Mouse (Mus musculus): ENCODE results near the gene Pde4d. TPM values are rescaled to one million over a fixed set of nuclear protein-coding genes. Genes with fewer than 3 reads are reported as not detected.

Pde4d gene
- polyA plus RNA-seq, 1 experiment = 34.7 TPM

GRCm38 (mm10) chr13:108647239-108647638 lies 197.5 kb downstream of the Pde4d start:
- Histone ChIP-seq H3K4me1 (ENCODE audit: control insufficient read depth, insufficient read depth, low read length) (no peaks in the 10 kb centered on the region), H3K4me3 (ENCODE audit: insufficient read depth, low read length) (no peak overlapping the region), H3K27ac (ENCODE audit: insufficient read depth, low read length) (no peak overlapping the region)
- no peak for TF ChIP-seq POLR2A (IDR thresholded peaks at IDR 0.05; ENCODE audit: extremely low read depth, insufficient read depth, low read length)
- no peak for TF ChIP-seq CTCF (IDR thresholded peaks at IDR 0.05; ENCODE audit: extremely low read depth, insufficient read depth, low read length)

- Histone ChIP-seq H3K4me1 (ENCODE audit: control insufficient read depth, insufficient read depth, low read length) (no peaks in the 10 kb centered on the region), H3K27ac (ENCODE audit: insufficient read depth, low read length) (no peak overlapping the region), H3K4me3 (ENCODE audit: insufficient read depth, low read length) (no peak overlapping the region)
- TF ChIP-seq CTCF (IDR thresholded peaks at IDR 0.05; ENCODE audit: extremely low read depth, insufficient read depth, low read length) = no peak
- TF ChIP-seq POLR2A (IDR thresholded peaks at IDR 0.05; ENCODE audit: extremely low read depth, insufficient read depth, low read length) = no peak
Measured at GRCm38 (mm10) chr13:108654026-108654723, 204.4 kb downstream of the Pde4d start.

GRCm38 (mm10) chr13:108666579-108666978 lies 216.8 kb downstream of the Pde4d start:
- no peak overlapping the region for H3K27ac ChIP-seq (ENCODE audit: insufficient read depth, low read length)
- no peaks in the 10 kb centered on the region for H3K4me1 ChIP-seq (ENCODE audit: control insufficient read depth, insufficient read depth, low read length)
- no peak overlapping the region for H3K4me3 ChIP-seq (ENCODE audit: insufficient read depth, low read length)
- no peak for TF ChIP-seq CTCF (IDR thresholded peaks at IDR 0.05; ENCODE audit: extremely low read depth, insufficient read depth, low read length)

GRCm38 (mm10) chr13:108667077-108667476 lies 217.3 kb downstream of the Pde4d start:
- no peak overlapping the region for H3K4me3 ChIP-seq (ENCODE audit: insufficient read depth, low read length)
- TF ChIP-seq CTCF (IDR thresholded peaks at IDR 0.05; ENCODE audit: extremely low read depth, insufficient read depth, low read length) (no peak), POLR2A (IDR thresholded peaks at IDR 0.05; ENCODE audit: extremely low read depth, insufficient read depth, low read length) (no peak)
- H3K27ac ChIP-seq (ENCODE audit: insufficient read depth, low read length) = no peak overlapping the region
- no peaks in the 10 kb centered on the region for H3K4me1 ChIP-seq (ENCODE audit: control insufficient read depth, insufficient read depth, low read length)

GRCm38 (mm10) chr13:108677056-108677455 lies 227.3 kb downstream of the Pde4d start:
- TF ChIP-seq POLR2A (IDR thresholded peaks at IDR 0.05; ENCODE audit: extremely low read depth, insufficient read depth, low read length) (no peak), CTCF (IDR thresholded peaks at IDR 0.05; ENCODE audit: extremely low read depth, insufficient read depth, low read length) (no peak)
- no peak overlapping the region for H3K27ac ChIP-seq (ENCODE audit: insufficient read depth, low read length)
- no peak overlapping the region for H3K4me3 ChIP-seq (ENCODE audit: insufficient read depth, low read length)
- no peaks in the 10 kb centered on the region for H3K4me1 ChIP-seq (ENCODE audit: control insufficient read depth, insufficient read depth, low read length)

- no peak overlapping the region for H3K27ac ChIP-seq (ENCODE audit: insufficient read depth, low read length)
- TF ChIP-seq POLR2A (IDR thresholded peaks at IDR 0.05; ENCODE audit: extremely low read depth, insufficient read depth, low read length) = no peak
- TF ChIP-seq CTCF (IDR thresholded peaks at IDR 0.05; ENCODE audit: extremely low read depth, insufficient read depth, low read length) = no peak
- no peaks in the 10 kb centered on the region for H3K4me1 ChIP-seq (ENCODE audit: control insufficient read depth, insufficient read depth, low read length)
- no peak overlapping the region for H3K4me3 ChIP-seq (ENCODE audit: insufficient read depth, low read length)
Measured at GRCm38 (mm10) chr13:108683018-108683417, 233.3 kb downstream of the Pde4d start.

GRCm38 (mm10) chr13:108685817-108686216 lies 236.1 kb downstream of the Pde4d start:
- no peak overlapping the region for H3K4me3 ChIP-seq (ENCODE audit: insufficient read depth, low read length)
- H3K27ac ChIP-seq (ENCODE audit: insufficient read depth, low read length) = no peak overlapping the region
- TF ChIP-seq POLR2A (IDR thresholded peaks at IDR 0.05; ENCODE audit: extremely low read depth, insufficient read depth, low read length) (no peak), CTCF (IDR thresholded peaks at IDR 0.05; ENCODE audit: extremely low read depth, insufficient read depth, low read length) (no peak)
- no peaks in the 10 kb centered on the region for H3K4me1 ChIP-seq (ENCODE audit: control insufficient read depth, insufficient read depth, low read length)

- no peak for TF ChIP-seq POLR2A (IDR thresholded peaks at IDR 0.05; ENCODE audit: extremely low read depth, insufficient read depth, low read length)
- no peak for TF ChIP-seq CTCF (IDR thresholded peaks at IDR 0.05; ENCODE audit: extremely low read depth, insufficient read depth, low read length)
Measured at GRCm38 (mm10) chr13:108686262-108686661, 236.5 kb downstream of the Pde4d start.

GRCm38 (mm10) chr13:108686807-108687206 lies 237.1 kb downstream of the Pde4d start:
- TF ChIP-seq CTCF (IDR thresholded peaks at IDR 0.05; ENCODE audit: extremely low read depth, insufficient read depth, low read length) (no peak), POLR2A (IDR thresholded peaks at IDR 0.05; ENCODE audit: extremely low read depth, insufficient read depth, low read length) (no peak)
- Histone ChIP-seq H3K4me3 (ENCODE audit: insufficient read depth, low read length) (no peak overlapping the region), H3K4me1 (ENCODE audit: control insufficient read depth, insufficient read depth, low read length) (no peaks in the 10 kb centered on the region), H3K27ac (ENCODE audit: insufficient read depth, low read length) (no peak overlapping the region)

More at GRCm38 (mm10) chr13:108686262-108686661, 236.5 kb downstream of the Pde4d start:
- Histone ChIP-seq H3K27ac (ENCODE audit: insufficient read depth, low read length) (no peak overlapping the region), H3K4me3 (ENCODE audit: insufficient read depth, low read length) (no peak overlapping the region), H3K4me1 (ENCODE audit: control insufficient read depth, insufficient read depth, low read length) (no peaks in the 10 kb centered on the region)

GRCm38 (mm10) chr13:108692883-108693550 lies 243.3 kb downstream of the Pde4d start:
- H3K4me1 ChIP-seq (ENCODE audit: control insufficient read depth, insufficient read depth, low read length) = no peaks in the 10 kb centered on the region
- H3K27ac ChIP-seq (ENCODE audit: insufficient read depth, low read length) = no peak overlapping the region
- H3K4me3 ChIP-seq (ENCODE audit: insufficient read depth, low read length) = no peak overlapping the region
- TF ChIP-seq CTCF (IDR thresholded peaks at IDR 0.05; ENCODE audit: extremely low read depth, insufficient read depth, low read length) (no peak), POLR2A (IDR thresholded peaks at IDR 0.05; ENCODE audit: extremely low read depth, insufficient read depth, low read length) (no peak)
